Mouse (Mus musculus) kidney, postnatal 36 days (tissue): ENCODE measurements around the gene Olfr588-ps1.
A peak's percentile ranks its signal among the peaks of the same experiment; 100 is the strongest.
"Not testable (repeated sequence)": the region's sequence is repeated elsewhere in the genome, so short reads cannot be mapped to it uniquely, and the experiment has no call there.

ENCODE experiments used
- DNase-seq, 2 experiments: peaks; one replicate each; pipeline ENCODE4 v3.0.0; 2021 to 2022; ENCODE audit warnings: mixed read lengths in 2 of 2

Olfr588-ps1 gene

GRCm38 (mm10) chr7:103140579-103140978 lies at the start of gene Olfr588-ps1:
TSS of gene Olfr588-ps1 (plus strand) at chr7:103140879.
- no peak for DNase-seq

- no peak for DNase-seq
Measured at GRCm38 (mm10) chr7:103097420-103097819, 43.3 kb upstream of the Olfr588-ps1 start, which contains the start of gene Olfr585. TSS of gene Olfr585 (plus strand) at chr7:103097720.

- DNase-seq: peak in 1 of 2 experiments; percentile 6
Measured at GRCm38 (mm10) chr7:103119406-103119805, 21.3 kb upstream of the Olfr588-ps1 start.

GRCm38 (mm10) chr7:103125538-103125937 lies 15.1 kb upstream of the Olfr588-ps1 start, which contains the start of gene Olfr586:
TSS of gene Olfr586 (minus strand) at chr7:103125638.
- no peak for DNase-seq

- no peak for DNase-seq
Measured at GRCm38 (mm10) chr7:103156256-103156655, 15.6 kb downstream of the Olfr588-ps1 start, which contains the start of gene Olfr589. TSS of gene Olfr589 (minus strand) at chr7:103156356.

- no peak for DNase-seq
Measured at GRCm38 (mm10) chr7:103169697-103170096, 29.0 kb downstream of the Olfr588-ps1 start.

GRCm38 (mm10) chr7:103178240-103178639 lies 37.6 kb downstream of the Olfr588-ps1 start, which contains the start of gene Olfr591:
TSS of gene Olfr591 (minus strand) at chr7:103178340.
- DNase-seq: no peak

GRCm38 (mm10) chr7:103184503-103184902 lies 43.8 kb downstream of the Olfr588-ps1 start, which contains the start of gene Olfr592:
TSS of gene Olfr592 (plus strand) at chr7:103184803.
- not testable (repeated sequence) for DNase-seq
